Mouse (Mus musculus) liver, embryonic 18 days (tissue): ENCODE data around the gene 8030474K03Rik. TPM values are rescaled to one million over a fixed set of nuclear protein-coding genes. Genes with fewer than 3 reads are reported as not detected.

ENCODE experiments used
- polyA plus RNA-seq: library from polyadenylated mRNA; depleted of rRNA; stranded (reverse); fragments of >200 nt; gene quantifications from 2 replicates; pipeline ENCODE4 v1.2.3, GENCODE M21; 2012; rRNA removed

The 8030474K03Rik gene
- polyA plus RNA-seq: 0.02 TPM in 1 of 2 replicates, not detected in the other

GRCm38 (mm10) chrX:101794342-101794741, at the start of gene 8030474K03Rik, which contains the start of gene Gm4779:
Gene 8030474K03Rik (plus strand): TSS chrX:101794656.
Gene Gm4779 (minus strand): TSS chrX:101794423.

Other genes with a start within 250 kb of the 8030474K03Rik start
- gene Ogt, start 154.6 kb upstream of the 8030474K03Rik start, polyA plus RNA-seq: 59.0 and 67.5 TPM in 2 replicates
- 0.48 and 0.55 TPM in 2 replicates for gene Cxcr3, start 60.4 kb upstream of the 8030474K03Rik start, polyA plus RNA-seq
- gene Gm4779, start 233 bp upstream of the 8030474K03Rik start, polyA plus RNA-seq: 0.02 TPM in 2 replicates
- 0.72 and 1.0 TPM in 2 replicates for gene Nhsl2, start 54.7 kb downstream of the 8030474K03Rik start, polyA plus RNA-seq